In genomic region chr15:77857662-77858156, GRCm38 (mm10) we compare ENCODE assay signal across 9 mouse cellular contexts. TPM values are rescaled to one million over a fixed set of nuclear protein-coding genes. Genes with fewer than 3 reads are reported as not detected.
DNase-seq lines count a peak whose midpoint lies in the region; ATAC-seq and TF ChIP-seq lines count a peak whose summit lies in the region.
"Had no signal": no experiment of that assay in that cellular context is flagged by ENCODE, and none has a peak within 500 bp of the region (broad histone marks: within the 10 kb centered on the region; RNA-seq: fewer than 3 reads in every experiment).

No protein-coding gene starts in this region.

- under 1% methylated on average over 28 of the region's 28 CpGs for WGBS in forebrain, embryonic 12.5 days
- WGBS in hindbrain, embryonic 13.5 days: 2% methylated on average over 28 of the region's 28 CpGs
- WGBS in lung, embryonic 16.5 days: 3% methylated on average over 28 of the region's 28 CpGs
- WGBS in olfactory bulb, adult 2 months: 13% methylated on average over 28 of the region's 28 CpGs

- H3K4me1 ChIP-seq in ES-Bruce4 (ENCODE audit: control insufficient read depth, insufficient read depth, low read length): peaks cover 2% of the 10 kb centered on the region
- peaks cover 8% of the 10 kb centered on the region for H3K4me1 ChIP-seq in forebrain, embryonic 12.5 days
- peaks cover 6% of the 10 kb centered on the region for H3K4me1 ChIP-seq in hindbrain, embryonic 13.5 days (replicated peaks)
- H3K4me1 ChIP-seq in lung, embryonic 16.5 days (replicated peaks; ENCODE audit: control insufficient read depth, insufficient read depth, low read length): peaks cover 30% of the 10 kb centered on the region
- H3K4me1 ChIP-seq in olfactory bulb, adult 2 months (ENCODE audit: control insufficient read depth, insufficient read depth, low read length): peaks cover 12% of the 10 kb centered on the region

- peak overlapping the region; percentile 74 for H3K4me3 ChIP-seq in ES-Bruce4 (ENCODE audit: low read depth, low read length)
- H3K4me3 ChIP-seq in forebrain, embryonic 12.5 days (replicated peaks): peak overlapping the region; percentile 53
- H3K4me3 ChIP-seq in hindbrain, embryonic 13.5 days: peak overlapping the region; percentile 57
- H3K4me3 ChIP-seq in lung, embryonic 16.5 days (ENCODE audit: low read length): peak overlapping the region; percentile 44
- H3K4me3 ChIP-seq in olfactory bulb, adult 2 months (ENCODE audit: insufficient read depth, low read depth, low read length): peak overlapping the region; percentile 26
- H3K4me3 ChIP-seq: myocyte had no signal

- TF ChIP-seq POLR2A in ES-Bruce4 (IDR thresholded peaks at IDR 0.05; ENCODE audit: insufficient read depth, low read length): peak; percentile 89
- TF ChIP-seq POLR2A in olfactory bulb, adult 2 months (IDR thresholded peaks at IDR 0.05; ENCODE audit: insufficient read depth, low read depth, low read length): no peak

- peak overlapping the region; percentile 91 for H3K4me2 ChIP-seq in forebrain, embryonic 12.5 days
- H3K4me2 ChIP-seq in hindbrain, embryonic 13.5 days: peak overlapping the region; percentile 84
- peak overlapping the region; percentile 67 for H3K4me2 ChIP-seq in lung, embryonic 16.5 days (ENCODE audit: low read depth, low read length)

- no peak for TF ChIP-seq CTCF in ES-Bruce4 (IDR thresholded peaks at IDR 0.05; ENCODE audit: low read depth, low read length)
- no peak for TF ChIP-seq CTCF in olfactory bulb, adult 2 months (IDR thresholded peaks at IDR 0.05; ENCODE audit: insufficient read depth, low read depth, low read length)

- H3K27me3 ChIP-seq in ES-Bruce4 (ENCODE audit: control insufficient read depth, insufficient read depth, low read length, poor library complexity, severe bottlenecking): no peaks in the 10 kb centered on the region
- H3K27me3 ChIP-seq in forebrain, embryonic 12.5 days: peaks cover 14% of the 10 kb centered on the region; the same call in 1 of the 2 replicates
- H3K27me3 ChIP-seq in hindbrain, embryonic 13.5 days: no peaks in the 10 kb centered on the region; the same call in 1 of the 2 replicates
- H3K27me3 ChIP-seq in lung, embryonic 16.5 days (ENCODE audit: control insufficient read depth, insufficient read depth, low read depth, low read length): no peaks in the 10 kb centered on the region

- no peaks in the 10 kb centered on the region for H3K36me3 ChIP-seq in ES-Bruce4 (ENCODE audit: control insufficient read depth, insufficient read depth, low read length, poor library complexity, severe bottlenecking)
- no peaks in the 10 kb centered on the region for H3K36me3 ChIP-seq in forebrain, embryonic 12.5 days (replicated peaks)
- no peaks in the 10 kb centered on the region for H3K36me3 ChIP-seq in hindbrain, embryonic 13.5 days
- H3K36me3 ChIP-seq in lung, embryonic 16.5 days (ENCODE audit: control insufficient read depth, insufficient read depth, low read length): no peaks in the 10 kb centered on the region

- peak; percentile 85 for DNase-seq in cerebellum, adult 11 months
- peak; percentile 34 to 58 for DNase-seq in layer of hippocampus, postnatal 10 days (ENCODE audit: low spot score in 2 of 2)
- DNase-seq in thymus, postnatal 14 days: peak; percentile 69

- H3K27ac ChIP-seq in ES-Bruce4 (ENCODE audit: insufficient read depth, low read length): peak overlapping the region; percentile 85
- H3K27ac ChIP-seq in forebrain, embryonic 12.5 days: no peak overlapping the region
- peak overlapping the region; percentile 35 for H3K27ac ChIP-seq in hindbrain, embryonic 13.5 days
- peak overlapping the region; percentile 84 for H3K27ac ChIP-seq in lung, embryonic 16.5 days (ENCODE audit: low read length)
- H3K27ac ChIP-seq in olfactory bulb, adult 2 months (ENCODE audit: insufficient read depth, low read depth, low read length): no peak overlapping the region

- peak overlapping the region; percentile 78 for H3K9ac ChIP-seq in ES-Bruce4 (ENCODE audit: low read depth, poor library complexity, severe bottlenecking)
- peak overlapping the region; percentile 56 for H3K9ac ChIP-seq in forebrain, embryonic 12.5 days
- H3K9ac ChIP-seq in hindbrain, embryonic 13.5 days: peak overlapping the region; percentile 71
- H3K9ac ChIP-seq in lung, embryonic 16.5 days (ENCODE audit: low read length): peak overlapping the region; percentile 52

- TF ChIP-seq EP300 in ES-Bruce4 (IDR thresholded peaks at IDR 0.05; ENCODE audit: insufficient read depth, low read depth, low read length): 0 out of 2 replicates have a peak, but pooled peaks have one; percentile 57

- 0 out of 2 replicates have a peak, but pooled peaks cover 2% of the 10 kb centered on the region for H3K9me3 ChIP-seq in ES-Bruce4 (replicated peaks; ENCODE audit: control insufficient read depth, insufficient read depth, low read length, poor library complexity, severe bottlenecking)
- H3K9me3 ChIP-seq in forebrain, embryonic 12.5 days: no peaks in the 10 kb centered on the region
- no peaks in the 10 kb centered on the region for H3K9me3 ChIP-seq in hindbrain, embryonic 13.5 days
- no peaks in the 10 kb centered on the region for H3K9me3 ChIP-seq in lung, embryonic 16.5 days (ENCODE audit: control insufficient read depth, low read length)

- ATAC-seq in forebrain, embryonic 12.5 days (ENCODE audit: low FRiP score): 0 out of 2 replicates have a peak, but pooled peaks have one; percentile 46
- peak; percentile 91 for ATAC-seq in hindbrain, embryonic 13.5 days (ENCODE audit: low FRiP score)
- peak; percentile 93 for ATAC-seq in lung, embryonic 16.5 days (ENCODE audit: low read depth)

RNA-seq across cellular contexts. Expression of gene Myh9, which starts 15.7 kb away (rescaled TPM):
- 584 and 601 TPM in 2 replicates for polyA plus RNA-seq in ES-Bruce4 (2011; ENCODE audit: insufficient read depth, insufficient read length, low read depth, missing spikeins)
- polyA plus RNA-seq in forebrain, embryonic 12.5 days (2016; fragmentation: Nextera tagmentation; extraction: Ambion mirVana): 24.6 and 27.6 TPM in 2 replicates
- polyA plus RNA-seq in hindbrain, embryonic 13.5 days (2015; fragmentation: Nextera tagmentation; extraction: Ambion mirVana): 14.5 and 14.9 TPM in 2 replicates
- 10 to 100 TPM; 65.2 to 75.2 TPM for total RNA-seq in layer of hippocampus, postnatal 10 days (2021)
- polyA plus RNA-seq in lung, embryonic 16.5 days (2015; fragmentation: Nextera tagmentation; extraction: Ambion mirVana): 71.7 and 77.6 TPM in 2 replicates
- polyA plus RNA-seq in olfactory bulb, adult 2 months (2012; ENCODE audit: insufficient read depth, insufficient read length, low replicate concordance, missing spikeins): 307 and 350 TPM in 2 replicates

Comparison
In these comparisons a context has a peak if more than half of its experiments do, and no peak if none do; other contexts are left out.
1. H3K27ac ChIP-seq: peak in ES-Bruce4 (single experiment), hindbrain, embryonic 13.5 days (single experiment) and lung, embryonic 16.5 days (single experiment); none in forebrain, embryonic 12.5 days (single experiment) and olfactory bulb, adult 2 months (single experiment).
2. Peak in every context shown above with its lines, with median percentiles within 50 percentile points of each other: H3K4me3 ChIP-seq, H3K9ac ChIP-seq, DNase-seq, ATAC-seq and H3K4me2 ChIP-seq.